Mouse (Mus musculus): ENCODE measurements around the gene Rab3b.

DNA sequence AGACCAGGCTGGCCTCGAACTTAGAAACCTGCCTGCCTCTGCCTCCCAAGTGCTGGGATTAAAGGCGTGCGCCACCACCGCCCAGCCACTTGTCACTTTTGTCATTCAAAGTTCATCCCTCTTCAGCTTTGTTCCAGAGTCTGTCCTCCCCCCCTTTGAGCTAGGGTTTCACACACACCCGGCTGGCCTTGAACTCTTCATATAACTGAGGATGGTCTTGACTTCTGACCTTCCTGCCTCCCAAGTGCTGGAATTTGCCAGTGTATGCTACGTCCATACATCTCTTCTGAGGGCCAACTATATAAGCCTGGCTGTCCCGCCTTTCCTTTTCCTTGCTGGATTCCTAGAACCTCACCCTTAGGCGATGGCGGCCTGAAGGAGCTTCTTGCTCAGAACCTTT is 24.0 kb downstream of the Rab3b start:
- TF ChIP-seq CTCF (IDR thresholded peaks at IDR 0.05; ENCODE audit: low read depth, low read length) (no peak), EP300 (IDR thresholded peaks at IDR 0.05; ENCODE audit: insufficient read depth, low read depth, low read length) (no peak)

Data from ES-Bruce4 (cell line).